Mouse (Mus musculus): ENCODE results near the gene Tsks. TPM values are rescaled to one million over a fixed set of nuclear protein-coding genes. Genes with fewer than 3 reads are reported as not detected.

Gene Tsks
- total and polyA plus RNA-seq, 3 experiments, result 0.08 TPM; not detected in 2

DNA sequence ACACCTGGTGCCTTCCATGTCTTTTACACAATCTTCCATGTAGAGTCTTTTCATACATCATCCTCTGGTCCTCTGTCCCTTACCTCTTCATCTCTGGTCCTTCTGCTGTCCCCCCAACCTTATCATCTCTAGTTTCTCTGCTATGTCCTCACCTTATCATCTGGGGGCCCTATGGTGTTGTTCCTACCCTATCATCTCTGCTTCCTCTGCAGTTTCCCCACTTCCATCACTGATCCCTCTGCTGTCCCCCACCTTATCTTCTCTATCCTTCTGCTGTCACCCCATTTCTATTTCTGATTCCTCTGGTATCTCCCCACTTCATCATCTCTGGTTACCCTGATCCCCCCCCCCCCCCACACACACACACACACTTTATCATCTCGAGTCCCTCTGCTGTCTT is 14.4 kb upstream of the Tsks start:
- H3K27me3 ChIP-seq (ENCODE audit: control insufficient read depth in 1 of 2, insufficient read depth in 2 of 2, low read length in 2 of 2), result 0 out of 4 replicates have a peak, but pooled peaks cover 0 to 2% of the 10 kb centered on the region in 2 experiments
- H3K79me2 ChIP-seq (ENCODE audit: control insufficient read depth, insufficient read depth, low read length, poor library complexity), result peaks cover 15% of the 10 kb centered on the region
- peaks cover 7 to 12% of the 10 kb centered on the region in 2 experiments for H3K4me1 ChIP-seq (ENCODE audit: control insufficient read depth in 1 of 2, insufficient read depth in 2 of 2, low read length in 2 of 2)
- DNase-seq (ENCODE audit: low read depth, low spot score), result peak; percentile 63
- H3K27ac ChIP-seq (ENCODE audit: control insufficient read depth, low read depth, low read length), result peak overlapping the region; percentile 63
- peaks cover 5 to 16% of the 10 kb centered on the region in 2 experiments for H3K36me3 ChIP-seq (ENCODE audit: control insufficient read depth in 1 of 2, insufficient read depth in 2 of 2, low read length in 2 of 2)
- peak overlapping the region; percentile 73 to 92 for H3K4me3 ChIP-seq (ENCODE audit: control insufficient read depth in 1 of 2, insufficient read depth in 1 of 2, low read depth in 2 of 2, low read length in 2 of 2)
- peak overlapping the region; percentile 96 for H3K9ac ChIP-seq (ENCODE audit: control insufficient read depth, low read depth, low read length, poor library complexity, severe bottlenecking)
- H3K9me3 ChIP-seq (replicated peaks; ENCODE audit: insufficient read depth, low read length), result no peaks in the 10 kb centered on the region
- 0 out of 2 replicates have a peak, but pooled peaks have one; percentile 22 for TF ChIP-seq TBP (IDR thresholded peaks at IDR 0.05; ENCODE audit: low read depth, low read length)
- no peak for TF ChIP-seq JUND (IDR thresholded peaks at IDR 0.05; ENCODE audit: low read depth, low read length)
- TF ChIP-seq E2F4 (IDR thresholded peaks at IDR 0.05; ENCODE audit: borderline replicate concordance, low read depth, low read length), result no peak
- no peak for TF ChIP-seq ZNF384 (IDR thresholded peaks at IDR 0.05; ENCODE audit: low read depth, low read length)
- TF ChIP-seq MAFK (IDR thresholded peaks at IDR 0.05; ENCODE audit: borderline replicate concordance, low read depth, low read length), result no peak
- TF ChIP-seq ZKSCAN1 (IDR thresholded peaks at IDR 0.05; ENCODE audit: low read depth, low read length), result no peak
- TF ChIP-seq TCF12 (IDR thresholded peaks at IDR 0.05; ENCODE audit: low read depth, low read length), result peak; percentile 78
- no peak for TF ChIP-seq CHD1 (IDR thresholded peaks at IDR 0.05; ENCODE audit: low read depth, low read length)
- TF ChIP-seq MYC (IDR thresholded peaks at IDR 0.05; ENCODE audit: low read depth, low read length), result no peak
- TF ChIP-seq BHLHE40 (IDR thresholded peaks at IDR 0.05; ENCODE audit: borderline replicate concordance, low read depth, low read length), result no peak; the same call in 1 of the 2 replicates
- TF ChIP-seq MAZ (IDR thresholded peaks at IDR 0.05; ENCODE audit: low read depth, low read length), result no peak; the same call in 1 of the 2 replicates
- peak; percentile 74 for TF ChIP-seq ETS1 (IDR thresholded peaks at IDR 0.05; ENCODE audit: low read depth, low read length)
- TF ChIP-seq MAX (IDR thresholded peaks at IDR 0.05; ENCODE audit: low read length), result peak; percentile 31; the same call in 1 of the 2 replicates
- TF ChIP-seq POLR2A (IDR thresholded peaks at IDR 0.05; ENCODE audit: control insufficient read depth in 1 of 2, insufficient read depth in 1 of 2, low read depth in 1 of 2, low read length in 2 of 2, poor library complexity in 1 of 2), result no peak
- TF ChIP-seq HCFC1 (IDR thresholded peaks at IDR 0.05; ENCODE audit: low read depth, low read length), result no peak
- no peak for TF ChIP-seq ZMIZ1 (IDR thresholded peaks at IDR 0.05; ENCODE audit: low read depth, low read length)
- TF ChIP-seq RCOR1 (IDR thresholded peaks at IDR 0.05; ENCODE audit: low read depth, low read length), result peak; percentile 68; the same call in 1 of the 2 replicates
- TF ChIP-seq SIN3A (IDR thresholded peaks at IDR 0.05; ENCODE audit: low read length), result no peak
- no peak for TF ChIP-seq GABPA (IDR thresholded peaks at IDR 0.05; ENCODE audit: low read depth, low read length)
- peak; percentile 86 for TF ChIP-seq GATA1 (IDR thresholded peaks at IDR 0.05; ENCODE audit: low read depth, low read length)
- TF ChIP-seq RAD21 (IDR thresholded peaks at IDR 0.05; ENCODE audit: low read depth, low read length), result no peak
- TF ChIP-seq SMC3 (IDR thresholded peaks at IDR 0.05; ENCODE audit: low read depth, low read length), result no peak
- TF ChIP-seq UBTF (IDR thresholded peaks at IDR 0.05; ENCODE audit: borderline replicate concordance, insufficient read depth, low read depth, low read length), result no peak
- TF ChIP-seq MYB (IDR thresholded peaks at IDR 0.05; ENCODE audit: low read depth, low read length), result no peak
- peak; percentile 82 to 87 for TF ChIP-seq EP300 (IDR thresholded peaks at IDR 0.05; ENCODE audit: low read depth in 1 of 2, low read length in 2 of 2)
- peak; percentile 49 for TF ChIP-seq TAL1 (IDR thresholded peaks at IDR 0.05; ENCODE audit: low read length)
- no peak for TF ChIP-seq USF1 (IDR thresholded peaks at IDR 0.05; ENCODE audit: low read depth, low read length)
- TF ChIP-seq MEF2A (IDR thresholded peaks at IDR 0.05; ENCODE audit: extremely low read depth, insufficient replicate concordance, low read depth, low read length, poor library complexity, severe bottlenecking), result peak; percentile 88; the same call in 1 of the 2 replicates
